Mouse (Mus musculus) spleen, adult 2 months (tissue): ENCODE measurements around the gene Ppp1r2.

ENCODE experiments used
- CTCF ChIP-seq: fragments of 200-500 bp; IDR thresholded peaks from 2 replicates; pipeline ENCODE4 v1.5.1; 2011; ENCODE audit warnings: mild to moderate bottlenecking, inconsistent platforms; ENCODE audit not compliant: insufficient read depth, insufficient read length, insufficient replicate concordance; ENCODE audit errors: extremely low read depth
- POLR2A ChIP-seq: fragments of 200-500 bp; IDR thresholded peaks from 2 replicates; pipeline ENCODE4 v1.6.1; 2011; ENCODE audit warnings: low read depth, low read length, inconsistent platforms

DNA sequence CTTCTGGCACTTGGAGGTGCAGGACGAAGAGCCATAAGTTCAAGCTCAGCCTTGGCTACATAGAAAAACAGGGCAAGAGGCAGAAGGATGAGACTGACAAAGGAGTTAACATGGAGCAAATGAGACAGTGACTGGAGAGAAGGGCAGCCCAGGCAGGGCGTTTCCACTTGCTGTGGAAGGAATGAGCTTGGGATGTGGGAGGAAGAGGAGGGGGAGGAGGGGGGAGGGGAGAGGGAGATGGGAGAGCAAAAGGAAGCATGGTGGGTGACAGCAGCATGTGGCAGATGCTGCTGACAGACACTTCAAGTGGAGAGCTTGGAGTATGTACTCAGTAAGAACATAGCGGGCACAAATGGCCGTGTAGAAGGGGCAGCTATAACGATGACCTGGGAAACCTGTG, 36.8 kb downstream of the Ppp1r2 start:
- TF ChIP-seq CTCF (no peak), POLR2A (no peak)
